Mouse (Mus musculus) midbrain, embryonic 13.5 days (tissue): ENCODE data around the gene Xylt2. TPM values are rescaled to one million over a fixed set of nuclear protein-coding genes. Genes with fewer than 3 reads are reported as not detected.

Experiments used
- ATAC-seq: fragments of 200-750 bp; cut with Nextera tagmentation; 2 replicates; pipeline ENCODE4 v1.8.0; 2017; ENCODE audit warnings: mild to moderate bottlenecking, moderate TSS enrichment, moderate library complexity
- H3K27ac ChIP-seq: fragments of 300-500 bp; sonication (generic); 2 replicates; pipeline ENCODE4 v1.5.1; 2015; ENCODE audit warnings: inconsistent platforms, mild to moderate bottlenecking, moderate library complexity
- H3K27me3 ChIP-seq: fragments of 300-500 bp; sonication (generic); 2 replicates; pipeline ENCODE4 v1.6.1; 2015; ENCODE audit warnings: mild to moderate bottlenecking, inconsistent platforms
- H3K36me3 ChIP-seq: fragments of 300-500 bp; sonication (generic); 2 replicates; pipeline ENCODE4 v1.6.1; 2015; ENCODE audit warnings: mild to moderate bottlenecking, inconsistent platforms
- H3K4me1 ChIP-seq: fragments of 300-500 bp; sonication (generic); replicated peaks from 2 replicates; pipeline ENCODE4 v1.6.1; 2015; ENCODE audit warnings: inconsistent platforms
- H3K4me2 ChIP-seq: fragments of 300-500 bp; sonication (generic); replicated peaks from 2 replicates; pipeline ENCODE4 v1.6.1; 2015; ENCODE audit warnings: moderate library complexity, mild to moderate bottlenecking, inconsistent platforms
- H3K4me3 ChIP-seq: fragments of 300-500 bp; sonication (generic); replicated peaks from 2 replicates; pipeline ENCODE4 v1.5.1; 2015; ENCODE audit warnings: mild to moderate bottlenecking, inconsistent platforms
- H3K9ac ChIP-seq: fragments of 300-500 bp; sonication (generic); replicated peaks from 2 replicates; pipeline ENCODE4 v1.6.1; 2015; ENCODE audit warnings: mild to moderate bottlenecking, inconsistent platforms
- H3K9me3 ChIP-seq: fragments of 300-500 bp; sonication (generic); 2 replicates; pipeline ENCODE4 v1.6.1; 2016; ENCODE audit warnings: mild to moderate bottlenecking, inconsistent platforms
- WGBS: fragments of 180-500 bp; shearing (Covaris S2); methylation state at CpG from one replicate; pipeline ENCODE4 v1.1.7; 2015; 5-methylcytosine and 5-hydroxymethylcytosine counted together
- polyA plus RNA-seq: library from polyadenylated mRNA; unstranded; fragments of >200 nt; fragmentation: Nextera tagmentation; extraction: Ambion mirVana; gene quantifications from 2 replicates; pipeline ENCODE4 v1.2.1, GENCODE M21; 2015

The Xylt2 gene
- polyA plus RNA-seq, 1 experiment from 2014 or later, result 11.3 TPM

DNA sequence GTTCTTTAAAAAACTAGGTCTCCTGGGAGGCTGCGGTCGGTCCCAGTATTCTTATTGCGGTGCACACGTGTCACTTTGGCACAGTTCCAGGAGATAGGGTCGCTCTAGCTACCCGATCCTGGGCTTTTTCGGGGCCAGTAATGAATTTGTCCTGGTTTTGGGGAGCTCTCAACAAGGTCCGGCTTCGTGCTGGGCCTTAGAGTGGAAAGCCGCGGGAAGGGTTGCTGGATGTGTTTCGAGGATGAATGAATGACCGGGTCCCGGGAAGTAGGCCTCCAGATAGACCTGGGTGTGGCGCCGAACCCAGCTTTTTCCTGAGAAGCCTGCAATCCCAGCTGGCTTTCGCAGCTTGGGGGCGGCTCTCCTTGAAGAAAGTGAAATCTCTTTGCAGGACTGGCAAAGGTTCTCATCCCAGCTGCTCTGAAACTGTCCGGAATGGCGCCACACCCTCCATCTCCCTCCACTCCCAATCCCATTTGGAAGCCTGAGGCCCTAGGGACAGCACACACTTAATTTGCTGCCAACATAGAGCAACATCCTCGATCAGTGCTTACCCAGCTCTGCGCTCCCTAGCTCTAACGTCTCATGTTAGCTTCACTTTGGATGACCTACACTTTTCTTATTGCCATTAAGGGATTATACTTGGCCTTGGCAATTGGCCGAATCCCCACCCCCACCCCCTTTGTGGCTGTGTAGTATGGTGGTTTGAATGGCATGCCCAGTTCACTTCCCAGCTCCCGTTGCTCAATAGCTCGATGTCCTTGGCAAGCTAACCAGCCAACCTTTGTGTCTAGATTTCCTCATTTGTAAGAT, 46.9 kb downstream of the Xylt2 start:
- Histone ChIP-seq H3K9ac (peak overlapping the region; percentile 95), H3K27ac (peak overlapping the region; percentile 72), H3K4me3 (peak overlapping the region; percentile 98), H3K36me3 (peaks cover 36% of the 10 kb centered on the region), H3K4me1 (peaks cover 16% of the 10 kb centered on the region), H3K4me2 (peak overlapping the region; percentile 92), H3K27me3 (no peaks in the 10 kb centered on the region), H3K9me3 (no peaks in the 10 kb centered on the region)
- WGBS, result 14% methylated on average over 26 of the region's 26 CpGs
- ATAC-seq, result peak; percentile 56

DNA sequence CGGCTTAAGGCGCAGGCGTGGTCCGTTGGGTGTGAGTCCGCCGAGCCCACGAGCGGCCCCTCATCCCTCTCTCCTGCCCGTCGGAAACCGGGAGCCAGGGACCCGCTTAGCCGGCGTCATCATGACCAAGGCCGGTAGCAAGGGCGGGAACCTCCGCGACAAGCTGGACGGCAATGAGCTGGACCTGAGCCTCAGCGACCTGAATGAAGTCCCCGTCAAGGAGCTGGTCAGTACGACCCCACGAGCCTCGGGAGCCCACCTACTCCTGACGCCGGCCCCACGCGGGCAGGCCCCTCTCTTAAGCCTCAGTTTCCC, 47.5 kb downstream of the Xylt2 start:
- peak overlapping the region; percentile 72 for H3K27ac ChIP-seq
- peak; percentile 81 for ATAC-seq
- 0% methylated on average over 27 of the region's 28 CpGs for WGBS

DNA sequence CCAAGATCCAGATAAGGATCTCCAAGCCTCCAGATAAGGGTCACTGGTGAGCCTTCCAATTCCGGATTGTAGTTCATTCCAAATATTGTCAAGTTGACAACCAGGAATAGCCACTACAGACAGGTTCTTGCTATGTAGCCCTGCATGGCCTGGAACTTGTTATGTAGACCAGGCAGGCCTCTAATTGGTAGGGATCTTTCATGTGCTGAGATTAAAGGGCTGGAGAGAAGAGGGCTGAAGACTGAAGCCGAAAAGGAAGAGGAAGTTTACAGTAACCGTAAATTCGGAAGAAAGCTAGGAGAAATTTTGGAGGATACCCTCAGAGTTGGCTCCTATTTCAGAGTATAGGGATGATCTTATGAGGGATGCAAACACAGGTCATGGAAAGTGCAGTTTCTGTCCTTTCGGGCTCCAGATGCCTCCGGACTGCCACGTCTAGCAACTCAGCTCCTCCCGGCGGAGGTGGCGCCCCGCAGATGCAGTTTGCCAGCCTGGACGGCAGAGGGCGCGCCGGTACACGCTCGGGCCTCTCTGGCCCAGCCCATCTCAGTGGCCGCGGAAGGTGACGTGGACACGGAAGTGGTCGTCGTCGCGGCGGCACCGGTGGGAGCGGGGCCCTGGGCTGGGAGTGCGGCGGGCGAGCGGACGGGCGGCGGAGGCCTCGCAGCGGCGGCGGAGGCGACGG, 48.0 kb downstream of the Xylt2 start, which contains the start of gene Lrrc59:
Lrrc59 (plus strand) TSS at position 569 of the 685 bp plus-strand sequence.
- H3K27me3 ChIP-seq, result no peaks in the 10 kb centered on the region
- peak within 1 kb of the TSS; percentile 98 for H3K4me3 ChIP-seq
- peaks cover 16% of the 10 kb centered on the region for H3K4me1 ChIP-seq
- H3K9ac ChIP-seq, result peak within 1 kb of the TSS; percentile 95
- peak within 1 kb of the TSS; percentile 72 for H3K27ac ChIP-seq
- WGBS, result 8% methylated on average over 38 of the region's 41 CpGs
- peak within 1 kb of the TSS; percentile 92 for H3K4me2 ChIP-seq
- ATAC-seq, result peak; percentile 99
- peaks cover 25% of the 10 kb centered on the region for H3K36me3 ChIP-seq
- no peaks in the 10 kb centered on the region for H3K9me3 ChIP-seq

More for the DNA sequence above, 47.5 kb downstream of the Xylt2 start:
- peak overlapping the region; percentile 92 for H3K4me2 ChIP-seq
- H3K27me3 ChIP-seq, result no peaks in the 10 kb centered on the region
- H3K9me3 ChIP-seq, result no peaks in the 10 kb centered on the region
- peak overlapping the region; percentile 95 for H3K9ac ChIP-seq
- peak overlapping the region; percentile 98 for H3K4me3 ChIP-seq
- peaks cover 16% of the 10 kb centered on the region for H3K4me1 ChIP-seq
- H3K36me3 ChIP-seq, result peaks cover 30% of the 10 kb centered on the region

DNA sequence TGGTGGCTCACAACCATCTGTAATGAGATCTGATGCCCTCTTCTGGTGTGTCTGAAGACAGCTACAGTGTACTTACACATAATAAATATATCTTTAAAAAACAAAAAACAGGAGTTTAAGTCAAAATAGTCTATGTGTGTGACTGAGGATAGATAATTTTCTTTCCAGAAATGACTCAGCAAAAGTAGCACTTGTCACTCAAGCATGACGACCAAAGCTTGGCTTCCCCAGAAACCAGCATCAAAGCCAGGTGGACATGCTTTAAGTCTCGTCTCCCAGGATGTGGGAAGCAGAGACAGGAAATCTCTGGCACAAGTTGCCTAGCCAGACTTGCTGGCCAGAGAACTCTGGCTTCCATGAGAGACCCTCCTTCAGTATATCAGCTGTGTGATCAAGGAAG, 55.2 kb downstream of the Xylt2 start:
- WGBS, result 77% methylated on average over 2 of the region's 2 CpGs
- Histone ChIP-seq H3K4me1 (no peaks in the 10 kb centered on the region), H3K4me2 (no peak overlapping the region), H3K9ac (no peak overlapping the region), H3K9me3 (no peaks in the 10 kb centered on the region), H3K27ac (no peak overlapping the region), H3K36me3 (no peaks in the 10 kb centered on the region), H3K27me3 (0 out of 2 replicates have a peak, but pooled peaks cover 3% of the 10 kb centered on the region), H3K4me3 (no peak overlapping the region)
- ATAC-seq, result no peak

DNA sequence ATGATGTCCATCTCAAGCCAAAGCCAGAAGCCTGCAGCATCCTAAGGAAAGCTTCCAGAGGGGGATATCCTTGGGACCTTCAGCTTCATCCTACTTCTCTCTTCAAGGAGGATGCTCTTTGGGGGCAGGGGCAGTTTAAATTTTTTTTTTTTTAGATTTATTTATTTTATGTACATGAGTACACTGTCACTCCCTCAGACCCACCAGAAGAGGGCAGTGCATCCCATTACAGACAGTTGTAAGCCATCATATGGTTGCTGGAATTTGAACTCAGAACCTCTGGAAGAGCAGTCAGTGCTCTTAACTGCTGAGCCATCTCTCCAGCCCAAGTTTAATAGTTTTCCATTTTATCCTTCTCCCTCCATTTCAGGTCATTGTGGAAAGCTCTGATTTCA, 55.9 kb downstream of the Xylt2 start:
- H3K4me3 ChIP-seq, result no peak overlapping the region
- 0 out of 2 replicates have a peak, but pooled peaks cover 3% of the 10 kb centered on the region for H3K9me3 ChIP-seq
- 0 out of 2 replicates have a peak, but pooled peaks cover 3% of the 10 kb centered on the region for H3K27me3 ChIP-seq
- H3K9ac ChIP-seq, result no peak overlapping the region
- H3K4me2 ChIP-seq, result no peak overlapping the region
- no peaks in the 10 kb centered on the region for H3K36me3 ChIP-seq
- no peak overlapping the region for H3K27ac ChIP-seq
- H3K4me1 ChIP-seq, result no peaks in the 10 kb centered on the region
- ATAC-seq, result no peak

DNA sequence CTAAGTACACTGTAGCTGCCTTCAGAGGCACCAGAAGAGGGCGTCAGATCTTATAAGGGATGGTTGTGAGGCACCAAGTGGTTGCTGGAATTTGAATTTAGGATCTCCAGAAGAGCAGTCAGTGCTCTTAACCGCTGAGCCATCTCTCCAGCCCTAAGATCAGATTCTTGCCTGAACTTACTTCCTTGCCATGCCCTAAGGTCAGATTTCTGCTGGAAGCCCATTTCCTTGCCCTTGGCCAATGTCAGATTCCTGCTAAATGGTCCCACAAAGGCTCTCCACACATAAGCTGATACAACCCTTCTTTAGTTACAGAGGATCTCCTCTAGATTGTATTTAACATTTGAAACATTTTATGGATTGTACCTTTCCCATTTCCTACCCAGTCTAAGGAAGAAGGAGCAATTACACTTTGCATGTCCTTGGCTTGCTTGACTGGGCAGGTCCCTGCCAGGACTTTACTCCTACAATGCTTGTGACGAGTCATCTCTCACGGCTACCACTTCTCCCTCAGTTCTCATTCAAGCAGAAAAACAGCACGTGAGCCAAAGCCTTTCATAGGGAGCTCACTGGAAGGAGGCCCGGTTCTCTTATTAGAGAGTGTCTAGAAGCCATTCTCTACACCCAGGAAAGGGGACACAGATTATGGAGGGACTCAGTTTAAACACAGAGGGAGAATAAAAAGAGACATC, 56.4 kb downstream of the Xylt2 start:
- Histone ChIP-seq H3K4me1 (no peaks in the 10 kb centered on the region), H3K4me3 (no peak overlapping the region), H3K9me3 (0 out of 2 replicates have a peak, but pooled peaks cover 3% of the 10 kb centered on the region), H3K9ac (no peak overlapping the region), H3K36me3 (no peaks in the 10 kb centered on the region), H3K4me2 (no peak overlapping the region), H3K27me3 (0 out of 2 replicates have a peak, but pooled peaks cover 3% of the 10 kb centered on the region), H3K27ac (no peak overlapping the region)
- 52% methylated on average over 6 of the region's 6 CpGs for WGBS
- ATAC-seq, result no peak

DNA sequence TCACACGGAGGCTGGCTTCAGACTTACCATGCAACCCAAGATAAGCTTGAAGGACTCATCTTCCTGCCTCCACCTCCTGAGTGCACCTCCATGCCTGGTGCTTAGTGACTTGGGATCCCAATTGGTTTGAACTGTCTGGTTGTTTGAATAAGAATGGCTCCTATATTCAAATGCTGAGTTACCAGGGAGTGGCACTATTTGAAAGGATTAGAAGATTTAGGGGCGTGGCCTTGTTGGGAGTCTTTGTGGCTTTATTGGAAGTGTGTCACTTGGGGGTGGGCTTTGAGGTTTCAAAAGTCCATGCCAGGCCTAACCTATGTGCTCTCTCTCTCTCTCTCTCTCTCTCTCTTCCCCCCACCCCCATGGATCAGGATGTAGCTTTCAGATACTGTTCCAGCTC, 59.7 kb downstream of the Xylt2 start:
- Histone ChIP-seq H3K27me3 (0 out of 2 replicates have a peak, but pooled peaks cover 7% of the 10 kb centered on the region), H3K4me2 (no peak overlapping the region), H3K36me3 (no peaks in the 10 kb centered on the region), H3K4me3 (no peak overlapping the region), H3K9ac (no peak overlapping the region), H3K27ac (no peak overlapping the region), H3K9me3 (0 out of 2 replicates have a peak, but pooled peaks cover 3% of the 10 kb centered on the region), H3K4me1 (0 out of 2 replicates have a peak, but pooled peaks cover 6% of the 10 kb centered on the region)
- no peak for ATAC-seq
- WGBS, result 89% methylated on average over 2 of the region's 2 CpGs

DNA sequence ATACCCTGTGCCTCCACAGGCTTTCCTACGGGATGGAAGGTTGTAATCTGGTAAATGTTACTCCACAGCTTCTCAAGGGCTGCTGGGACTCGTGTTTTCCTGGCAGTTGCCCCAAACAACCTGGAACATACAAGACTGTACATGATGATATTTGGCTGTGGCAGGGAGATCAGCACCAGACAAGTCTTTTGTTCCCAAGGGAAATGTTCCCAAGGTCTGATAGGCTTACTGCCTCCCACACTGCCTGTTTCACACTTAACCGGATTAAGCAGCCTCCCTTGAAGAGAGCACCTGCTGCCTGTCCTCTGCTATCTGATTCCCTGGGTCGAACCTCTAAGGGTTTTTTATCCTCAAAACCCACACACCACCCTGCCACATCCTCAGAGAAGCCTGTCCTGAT, 61.8 kb downstream of the Xylt2 start:
- H3K27ac ChIP-seq, result no peak overlapping the region
- H3K4me3 ChIP-seq, result no peak overlapping the region
- 0 out of 2 replicates have a peak, but pooled peaks cover 6% of the 10 kb centered on the region for H3K4me1 ChIP-seq
- 0 out of 2 replicates have a peak, but pooled peaks cover 7% of the 10 kb centered on the region for H3K27me3 ChIP-seq
- H3K4me2 ChIP-seq, result no peak overlapping the region
- no peak overlapping the region for H3K9ac ChIP-seq
- H3K9me3 ChIP-seq, result 0 out of 2 replicates have a peak, but pooled peaks cover 3% of the 10 kb centered on the region
- no peaks in the 10 kb centered on the region for H3K36me3 ChIP-seq
- ATAC-seq, result peak; percentile 56
- WGBS, result 14% methylated on average over 4 of the region's 4 CpGs

DNA sequence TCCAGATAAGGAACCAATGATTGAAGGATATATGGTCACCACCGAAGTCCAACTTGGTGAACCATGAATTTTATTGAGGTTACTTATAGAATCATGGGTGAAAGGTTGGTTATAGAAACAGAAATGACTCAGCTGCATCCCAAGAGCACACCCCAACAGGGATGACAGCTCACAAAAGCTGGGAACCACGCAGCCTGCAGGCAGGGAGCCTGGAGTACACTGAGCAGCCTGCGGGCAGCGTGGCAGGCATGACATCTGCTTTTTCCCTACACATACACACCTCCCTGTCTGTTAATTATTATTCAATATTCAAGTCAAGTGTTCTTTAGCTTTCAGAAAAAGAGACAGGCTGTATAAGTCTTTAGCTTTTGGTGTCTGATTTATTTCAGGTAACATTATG, 62.7 kb downstream of the Xylt2 start:
- H3K4me2 ChIP-seq, result no peak overlapping the region
- H3K4me1 ChIP-seq, result 0 out of 2 replicates have a peak, but pooled peaks cover 6% of the 10 kb centered on the region
- H3K27ac ChIP-seq, result no peak overlapping the region
- WGBS, result 80% methylated on average over 4 of the region's 4 CpGs
- H3K9ac ChIP-seq, result no peak overlapping the region
- no peak for ATAC-seq
- no peak overlapping the region for H3K4me3 ChIP-seq
- no peaks in the 10 kb centered on the region for H3K36me3 ChIP-seq
- 0 out of 2 replicates have a peak, but pooled peaks cover 7% of the 10 kb centered on the region for H3K27me3 ChIP-seq
- H3K9me3 ChIP-seq, result 0 out of 2 replicates have a peak, but pooled peaks cover 3% of the 10 kb centered on the region
